Mouse (Mus musculus): ENCODE data around the gene Mns1. TPM values are rescaled to one million over a fixed set of nuclear protein-coding genes. Genes with fewer than 3 reads are reported as not detected.

The Mns1 gene
- polyA plus RNA-seq, 1 experiment from 2014 or later: 5.0 TPM

GRCm38 (mm10) chr9:72467551-72468407 is 30.0 kb downstream of the Mns1 start:
- peak; percentile 75 for TF ChIP-seq CTCF (IDR thresholded peaks at IDR 0.05; ENCODE audit: low read depth)
- no peak for TF ChIP-seq EP300 (optimal IDR thresholded peaks at IDR 0.05)
- H3K27me3 ChIP-seq (ENCODE audit: control insufficient read depth, insufficient read depth, low read length): no peaks in the 10 kb centered on the region
- H3K4me3 ChIP-seq (ENCODE audit: low read depth, low read length): no peak overlapping the region
- no peak overlapping the region for H3K4me2 ChIP-seq (replicated peaks; ENCODE audit: low read depth)
- no peaks in the 10 kb centered on the region for H3K4me1 ChIP-seq (replicated peaks; ENCODE audit: control insufficient read depth, insufficient read depth)
- ATAC-seq (ENCODE audit: low FRiP score, low TSS enrichment) (no peak), DNase-seq (ENCODE audit: low spot score) (no peak)
- no peaks in the 10 kb centered on the region for H3K9me3 ChIP-seq (ENCODE audit: control insufficient read depth, low read length)
- no peaks in the 10 kb centered on the region for H3K36me3 ChIP-seq (ENCODE audit: control insufficient read depth, insufficient read depth, low read length)
- 60% methylated on average over 11 of the region's 11 CpGs for WGBS
- no peak overlapping the region for H3K27ac ChIP-seq (replicated peaks)
- no peak overlapping the region for H3K9ac ChIP-seq (ENCODE audit: low read length)

- H3K36me3 ChIP-seq (ENCODE audit: control insufficient read depth, insufficient read depth, low read length): no peaks in the 10 kb centered on the region
- H3K27me3 ChIP-seq (ENCODE audit: control insufficient read depth, insufficient read depth, low read length): no peaks in the 10 kb centered on the region
- DNase-seq (ENCODE audit: low spot score) (no peak), ATAC-seq (ENCODE audit: low FRiP score, low TSS enrichment) (no peak)
- no peak overlapping the region for H3K9ac ChIP-seq (ENCODE audit: low read length)
- H3K9me3 ChIP-seq (ENCODE audit: control insufficient read depth, low read length): no peaks in the 10 kb centered on the region
- H3K4me3 ChIP-seq (ENCODE audit: low read depth, low read length): no peak overlapping the region
- H3K4me2 ChIP-seq (replicated peaks; ENCODE audit: low read depth): no peak overlapping the region
- TF ChIP-seq EP300 (optimal IDR thresholded peaks at IDR 0.05): no peak
- no peak for TF ChIP-seq CTCF (IDR thresholded peaks at IDR 0.05; ENCODE audit: low read depth)
- no peaks in the 10 kb centered on the region for H3K4me1 ChIP-seq (replicated peaks; ENCODE audit: control insufficient read depth, insufficient read depth)
- H3K27ac ChIP-seq (replicated peaks): no peak overlapping the region
- WGBS: 90% methylated on average over 10 of the region's 10 CpGs
These were observed 30.8 kb downstream of the Mns1 start for GRCm38 (mm10) chr9:72468616-72469015.

DNA sequence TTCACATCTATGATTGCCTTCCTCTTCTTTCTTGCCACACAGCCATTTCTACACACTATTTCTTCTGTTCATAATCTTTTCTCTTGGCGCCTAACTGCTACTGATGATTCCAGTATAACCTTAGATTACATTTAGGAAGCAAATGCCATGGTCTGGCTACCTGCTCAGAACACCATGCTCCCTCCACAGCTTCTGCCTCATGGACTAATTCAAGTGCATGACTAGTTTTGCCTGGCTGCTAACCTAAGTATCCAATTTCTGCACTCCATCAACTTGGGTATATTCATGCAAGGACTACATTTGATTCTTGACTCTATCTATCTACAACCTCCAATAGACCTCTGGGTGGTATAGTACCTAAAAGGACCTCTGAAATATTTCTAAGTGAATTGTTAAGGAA is 32.0 kb downstream of the Mns1 start:
- no peak overlapping the region for H3K27ac ChIP-seq (replicated peaks)
- no peaks in the 10 kb centered on the region for H3K27me3 ChIP-seq (ENCODE audit: control insufficient read depth, insufficient read depth, low read length)
- no peaks in the 10 kb centered on the region for H3K4me1 ChIP-seq (replicated peaks; ENCODE audit: control insufficient read depth, insufficient read depth)
- H3K4me2 ChIP-seq (replicated peaks; ENCODE audit: low read depth): no peak overlapping the region
- H3K9ac ChIP-seq (ENCODE audit: low read length): no peak overlapping the region
- no peaks in the 10 kb centered on the region for H3K9me3 ChIP-seq (ENCODE audit: control insufficient read depth, low read length)
- ATAC-seq (ENCODE audit: low FRiP score, low TSS enrichment) (no peak), DNase-seq (ENCODE audit: low spot score) (no peak)
- H3K4me3 ChIP-seq (ENCODE audit: low read depth, low read length): no peak overlapping the region
- TF ChIP-seq CTCF (IDR thresholded peaks at IDR 0.05; ENCODE audit: low read depth) (no peak), EP300 (optimal IDR thresholded peaks at IDR 0.05) (no peak)
- H3K36me3 ChIP-seq (ENCODE audit: control insufficient read depth, insufficient read depth, low read length): no peaks in the 10 kb centered on the region
- WGBS: 100% methylated on average over 1 of the region's 1 CpGs

GRCm38 (mm10) chr9:72475511-72475910 is 37.7 kb downstream of the Mns1 start:
- Histone ChIP-seq H3K4me2 (replicated peaks; ENCODE audit: low read depth) (no peak overlapping the region), H3K27me3 (ENCODE audit: control insufficient read depth, insufficient read depth, low read length) (no peaks in the 10 kb centered on the region), H3K9ac (ENCODE audit: low read length) (no peak overlapping the region), H3K27ac (replicated peaks) (no peak overlapping the region), H3K9me3 (ENCODE audit: control insufficient read depth, low read length) (no peaks in the 10 kb centered on the region), H3K4me3 (ENCODE audit: low read depth, low read length) (no peak overlapping the region), H3K4me1 (replicated peaks; ENCODE audit: control insufficient read depth, insufficient read depth) (no peaks in the 10 kb centered on the region), H3K36me3 (ENCODE audit: control insufficient read depth, insufficient read depth, low read length) (0 out of 2 replicates have a peak, but pooled peaks cover 3% of the 10 kb centered on the region)
- 88% methylated on average over 9 of the region's 9 CpGs for WGBS
- ATAC-seq (ENCODE audit: low FRiP score, low TSS enrichment) (no peak), DNase-seq (ENCODE audit: low spot score) (no peak)
- TF ChIP-seq CTCF (IDR thresholded peaks at IDR 0.05; ENCODE audit: low read depth) (no peak), EP300 (optimal IDR thresholded peaks at IDR 0.05) (no peak)

- ATAC-seq (ENCODE audit: low FRiP score, low TSS enrichment) (no peak), DNase-seq (ENCODE audit: low spot score) (no peak)
- WGBS: 68% methylated on average over 6 of the region's 6 CpGs
- no peak for TF ChIP-seq CTCF (IDR thresholded peaks at IDR 0.05; ENCODE audit: low read depth)
- TF ChIP-seq EP300 (optimal IDR thresholded peaks at IDR 0.05): no peak
- H3K4me2 ChIP-seq (replicated peaks; ENCODE audit: low read depth): no peak overlapping the region
- H3K9me3 ChIP-seq (ENCODE audit: control insufficient read depth, low read length): no peaks in the 10 kb centered on the region
- no peaks in the 10 kb centered on the region for H3K4me1 ChIP-seq (replicated peaks; ENCODE audit: control insufficient read depth, insufficient read depth)
- no peak overlapping the region for H3K9ac ChIP-seq (ENCODE audit: low read length)
- H3K36me3 ChIP-seq (ENCODE audit: control insufficient read depth, insufficient read depth, low read length): 0 out of 2 replicates have a peak, but pooled peaks cover 3% of the 10 kb centered on the region
- no peak overlapping the region for H3K27ac ChIP-seq (replicated peaks)
- H3K27me3 ChIP-seq (ENCODE audit: control insufficient read depth, insufficient read depth, low read length): no peaks in the 10 kb centered on the region
- H3K4me3 ChIP-seq (ENCODE audit: low read depth, low read length): no peak overlapping the region
These were observed 39.5 kb downstream of the Mns1 start for GRCm38 (mm10) chr9:72477306-72477705.

DNA sequence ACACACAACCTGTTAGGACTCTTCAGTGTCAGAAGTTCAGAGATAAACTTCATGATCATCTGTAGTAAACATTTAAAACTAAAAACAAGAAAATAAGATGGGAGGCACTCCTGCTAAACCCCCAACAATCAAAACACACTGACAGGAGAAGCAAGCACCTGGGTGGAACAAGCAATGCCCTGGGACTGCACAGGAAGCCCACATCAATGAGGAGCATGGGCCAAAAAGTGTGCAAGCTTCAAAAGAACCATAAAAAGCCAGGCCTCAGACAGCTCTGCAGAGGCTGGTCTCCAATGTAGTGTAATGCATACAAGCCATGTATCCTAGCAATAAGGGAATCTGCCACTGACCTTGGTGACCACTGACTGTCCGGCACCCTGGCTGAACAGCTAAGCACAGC is 41.5 kb downstream of the Mns1 start:
- Histone ChIP-seq H3K4me2 (replicated peaks; ENCODE audit: low read depth) (no peak overlapping the region), H3K4me3 (ENCODE audit: low read depth, low read length) (no peak overlapping the region), H3K27me3 (ENCODE audit: control insufficient read depth, insufficient read depth, low read length) (no peaks in the 10 kb centered on the region), H3K9me3 (ENCODE audit: control insufficient read depth, low read length) (no peaks in the 10 kb centered on the region), H3K27ac (replicated peaks) (no peak overlapping the region), H3K4me1 (replicated peaks; ENCODE audit: control insufficient read depth, insufficient read depth) (no peaks in the 10 kb centered on the region), H3K9ac (ENCODE audit: low read length) (no peak overlapping the region), H3K36me3 (ENCODE audit: control insufficient read depth, insufficient read depth, low read length) (0 out of 2 replicates have a peak, but pooled peaks cover 6% of the 10 kb centered on the region)
- ATAC-seq (ENCODE audit: low FRiP score, low TSS enrichment) (no peak), DNase-seq (ENCODE audit: low spot score) (no peak)
- TF ChIP-seq CTCF (IDR thresholded peaks at IDR 0.05; ENCODE audit: low read depth) (no peak), EP300 (optimal IDR thresholded peaks at IDR 0.05) (no peak)
- 77% methylated on average over 1 of the region's 1 CpGs for WGBS

Measured in stomach, postnatal 0 days (tissue).